Comparison of ENCODE assay signal across 10 mouse cellular contexts in genomic region chr17:65558788-65559187, GRCm38 (mm10). TPM values are rescaled to one million over a fixed set of nuclear protein-coding genes. Genes with fewer than 3 reads are reported as not detected.
DNase-seq lines count a peak whose midpoint lies in the region; ATAC-seq and TF ChIP-seq lines count a peak whose summit lies in the region.
"Had no signal": no experiment of that assay in that cellular context is flagged by ENCODE, and none has a peak within 500 bp of the region (broad histone marks: within the 10 kb centered on the region; RNA-seq: fewer than 3 reads in every experiment).

No protein-coding gene starts in this region.

- ATAC-seq in intestine, embryonic 15.5 days = peak; percentile 21; the same call in 1 of the 2 replicates
- no peak for ATAC-seq in intestine, postnatal 0 days
- ATAC-seq in forebrain, embryonic 13.5 days = peak; percentile 13; the same call in 1 of the 2 replicates
- ATAC-seq in midbrain, embryonic 14.5 days (ENCODE audit: low FRiP score, low TSS enrichment) = 0 out of 2 replicates have a peak, but pooled peaks have one; percentile 29
- no peak for ATAC-seq in monocyte, adult 5-6 weeks (replicated peaks; ENCODE audit: insufficient number of reproducible peaks, low FRiP score, low TSS enrichment, poor library complexity, severe bottlenecking)

- H3K27me3 ChIP-seq in intestine, embryonic 15.5 days (replicated peaks) = no peaks in the 10 kb centered on the region
- no peaks in the 10 kb centered on the region for H3K27me3 ChIP-seq in intestine, postnatal 0 days (replicated peaks; ENCODE audit: control insufficient read depth, insufficient read depth, low read length)
- no peaks in the 10 kb centered on the region for H3K27me3 ChIP-seq in forebrain, embryonic 13.5 days
- no peaks in the 10 kb centered on the region for H3K27me3 ChIP-seq in midbrain, embryonic 14.5 days (ENCODE audit: control insufficient read depth, insufficient read depth, low read length)

- H3K36me3 ChIP-seq in intestine, embryonic 15.5 days = no peaks in the 10 kb centered on the region
- no peaks in the 10 kb centered on the region for H3K36me3 ChIP-seq in intestine, postnatal 0 days (ENCODE audit: control insufficient read depth, insufficient read depth)
- no peaks in the 10 kb centered on the region for H3K36me3 ChIP-seq in forebrain, embryonic 13.5 days (ENCODE audit: poor library complexity, severe bottlenecking)
- H3K36me3 ChIP-seq in midbrain, embryonic 14.5 days (ENCODE audit: control insufficient read depth, insufficient read depth, low read length) = no peaks in the 10 kb centered on the region

- no peak overlapping the region for H3K9ac ChIP-seq in intestine, embryonic 15.5 days
- H3K9ac ChIP-seq in intestine, postnatal 0 days (ENCODE audit: low read depth, low read length) = no peak overlapping the region
- H3K9ac ChIP-seq in forebrain, embryonic 13.5 days = no peak overlapping the region
- H3K9ac ChIP-seq in midbrain, embryonic 14.5 days (replicated peaks; ENCODE audit: low read length) = no peak overlapping the region

- DNase-seq in R1 (ENCODE audit: low read depth, low spot score) = peak; percentile 66
- no peak for DNase-seq in midbrain, embryonic 14.5 days
- no peak for DNase-seq in cerebellum, postnatal 4 days (ENCODE audit: low spot score in 2 of 2)
- no peak for DNase-seq in adrenal gland, postnatal 10 days

- no peaks in the 10 kb centered on the region for H3K4me1 ChIP-seq in intestine, embryonic 15.5 days (replicated peaks)
- no peaks in the 10 kb centered on the region for H3K4me1 ChIP-seq in intestine, postnatal 0 days (replicated peaks; ENCODE audit: control insufficient read depth, insufficient read depth, low read length)
- H3K4me1 ChIP-seq in forebrain, embryonic 13.5 days = no peaks in the 10 kb centered on the region
- H3K4me1 ChIP-seq in midbrain, embryonic 14.5 days (ENCODE audit: control insufficient read depth, insufficient read depth, low read length) = peaks cover 5% of the 10 kb centered on the region

- H3K4me2 ChIP-seq in intestine, embryonic 15.5 days (replicated peaks) = no peak overlapping the region
- H3K4me2 ChIP-seq in intestine, postnatal 0 days (replicated peaks; ENCODE audit: low read depth) = no peak overlapping the region
- H3K4me2 ChIP-seq in forebrain, embryonic 13.5 days = peak overlapping the region; percentile 24
- peak overlapping the region; percentile 22 for H3K4me2 ChIP-seq in midbrain, embryonic 14.5 days (ENCODE audit: low read length)

- no peak overlapping the region for H3K4me3 ChIP-seq in intestine, embryonic 15.5 days (replicated peaks)
- no peak overlapping the region for H3K4me3 ChIP-seq in intestine, postnatal 0 days (ENCODE audit: low read depth, low read length)
- no peak overlapping the region for H3K4me3 ChIP-seq in forebrain, embryonic 13.5 days
- H3K4me3 ChIP-seq in midbrain, embryonic 14.5 days (replicated peaks; ENCODE audit: low read depth, low read length) = no peak overlapping the region

- no peak overlapping the region for H3K27ac ChIP-seq in intestine, embryonic 15.5 days
- H3K27ac ChIP-seq in intestine, postnatal 0 days (ENCODE audit: low read depth, low read length) = no peak overlapping the region
- no peak overlapping the region for H3K27ac ChIP-seq in forebrain, embryonic 13.5 days
- no peak overlapping the region for H3K27ac ChIP-seq in midbrain, embryonic 14.5 days (replicated peaks; ENCODE audit: low read depth, low read length)

- H3K9me3 ChIP-seq in intestine, embryonic 15.5 days = no peaks in the 10 kb centered on the region
- H3K9me3 ChIP-seq in intestine, postnatal 0 days (ENCODE audit: control insufficient read depth) = no peaks in the 10 kb centered on the region
- H3K9me3 ChIP-seq in forebrain, embryonic 13.5 days (replicated peaks) = no peaks in the 10 kb centered on the region
- no peaks in the 10 kb centered on the region for H3K9me3 ChIP-seq in midbrain, embryonic 14.5 days (ENCODE audit: control insufficient read depth, low read length)

- no peak for TF ChIP-seq CTCF in intestine, postnatal 0 days (IDR thresholded peaks at IDR 0.05; ENCODE audit: low read depth)

- 66% methylated on average over 9 of the region's 9 CpGs for WGBS in intestine, embryonic 15.5 days
- WGBS in intestine, postnatal 0 days = 66% methylated on average over 9 of the region's 9 CpGs
- 60% methylated on average over 9 of the region's 9 CpGs for WGBS in forebrain, embryonic 13.5 days
- WGBS in midbrain, embryonic 14.5 days = 40% methylated on average over 9 of the region's 9 CpGs

RNA-seq across cellular contexts. Expression of gene Tmem232, which starts 18.2 kb away (rescaled TPM):
- not detected in 2 replicates for polyA plus RNA-seq in intestine, embryonic 15.5 days (2015; fragmentation: Nextera tagmentation; extraction: Ambion mirVana)
- not detected in 2 replicates for polyA plus RNA-seq in intestine, postnatal 0 days (2015; fragmentation: Nextera tagmentation; extraction: Ambion mirVana)
- 0.14 and 0.18 TPM in 2 replicates for polyA plus RNA-seq in forebrain, embryonic 13.5 days (2015; fragmentation: Nextera tagmentation; extraction: Ambion mirVana)
- 0.20 TPM in 1 of 2 replicates, not detected in the other for polyA plus RNA-seq in midbrain, embryonic 14.5 days (2014; fragmentation: Nextera tagmentation; extraction: Ambion mirVana)
- total RNA-seq in adrenal gland, postnatal 10 days (2021) = under 1 TPM in 1 of 2 experiments, not detected in 1; 0.15 TPM
- total RNA-seq in monocyte, adult 5-6 weeks (2017) = not detected in 3 replicates
- total RNA-seq: adrenal gland, postnatal 36 days; granulocyte monocyte progenitor cell, adult 5-6 weeks had no signal

RNA-seq across cellular contexts. Expression of gene Vapa, which starts 54.6 kb away (rescaled TPM):
- polyA plus RNA-seq in intestine, embryonic 15.5 days (2015; fragmentation: Nextera tagmentation; extraction: Ambion mirVana) = 206 and 240 TPM in 2 replicates
- 290 and 292 TPM in 2 replicates for polyA plus RNA-seq in intestine, postnatal 0 days (2015; fragmentation: Nextera tagmentation; extraction: Ambion mirVana)
- polyA plus RNA-seq in forebrain, embryonic 13.5 days (2015; fragmentation: Nextera tagmentation; extraction: Ambion mirVana) = 221 and 223 TPM in 2 replicates
- polyA plus RNA-seq in midbrain, embryonic 14.5 days (2014; fragmentation: Nextera tagmentation; extraction: Ambion mirVana) = 283 and 291 TPM in 2 replicates
- total RNA-seq in adrenal gland, postnatal 10 days (2021) = 100 to 1,000 TPM; 108 to 115 TPM
- 67.6 to 82.9 TPM (median 82.5 TPM) in 3 replicates for total RNA-seq in monocyte, adult 5-6 weeks (2017)

Comparison
In these comparisons a context has a peak if more than half of its experiments do, and no peak if none do; other contexts are left out.
1. ATAC-seq: peak in intestine, embryonic 15.5 days (single experiment), forebrain, embryonic 13.5 days (single experiment) and midbrain, embryonic 14.5 days (single experiment); none in intestine, postnatal 0 days (single experiment) and monocyte, adult 5-6 weeks (single experiment).
2. H3K4me2 ChIP-seq: peak in forebrain, embryonic 13.5 days (single experiment) and midbrain, embryonic 14.5 days (single experiment); none in intestine, embryonic 15.5 days (single experiment) and intestine, postnatal 0 days (single experiment).